Mouse (Mus musculus) olfactory bulb, adult 2 months (tissue): ENCODE results near the gene Gm49325. TPM values are rescaled to one million over a fixed set of nuclear protein-coding genes. Genes with fewer than 3 reads are reported as not detected.
A peak's percentile ranks its signal among the peaks of the same experiment; 100 is the strongest.

Source experiments
- H3K27ac ChIP-seq: fragments of 200-500 bp; 2 replicates; pipeline ENCODE4 v1.5.1; 2012; ENCODE audit warnings: low read depth, low read length; ENCODE audit not compliant: insufficient read depth
- H3K4me1 ChIP-seq: fragments of 200-500 bp; 2 replicates; pipeline ENCODE4 v1.6.1; 2012; ENCODE audit warnings: low read length; ENCODE audit not compliant: control insufficient read depth, insufficient read depth
- H3K4me3 ChIP-seq: fragments of 200-500 bp; 2 replicates; pipeline ENCODE4 v1.5.1; 2012; ENCODE audit warnings: mild to moderate bottlenecking, low read depth, low read length, moderate library complexity; ENCODE audit not compliant: insufficient read depth
- CTCF ChIP-seq: fragments of 200-500 bp; IDR thresholded peaks from 2 replicates; pipeline ENCODE4 v1.5.1; 2012; ENCODE audit warnings: low read depth, mild to moderate bottlenecking, low read length, moderate library complexity; ENCODE audit not compliant: insufficient read depth
- POLR2A ChIP-seq: fragments of 200-500 bp; IDR thresholded peaks from 2 replicates; pipeline ENCODE4 v1.6.1; 2012; ENCODE audit warnings: mild to moderate bottlenecking, low read depth, low read length, moderate library complexity; ENCODE audit not compliant: insufficient read depth
- WGBS: fragments of 180-500 bp; shearing (Covaris S2); methylation state at CpG from one replicate; pipeline ENCODE4 v1.1.7; 2018; 5-methylcytosine and 5-hydroxymethylcytosine counted together
- polyA plus RNA-seq: library from polyadenylated mRNA; stranded (reverse); fragments of >200 nt; gene quantifications from 2 replicates; pipeline ENCODE4 v1.2.4, GENCODE M21; 2012; ENCODE audit warnings: low replicate concordance; ENCODE audit not compliant: missing spikeins, insufficient read depth, insufficient read length

Gene Gm49325
- polyA plus RNA-seq, 1 experiment = not detected

DNA sequence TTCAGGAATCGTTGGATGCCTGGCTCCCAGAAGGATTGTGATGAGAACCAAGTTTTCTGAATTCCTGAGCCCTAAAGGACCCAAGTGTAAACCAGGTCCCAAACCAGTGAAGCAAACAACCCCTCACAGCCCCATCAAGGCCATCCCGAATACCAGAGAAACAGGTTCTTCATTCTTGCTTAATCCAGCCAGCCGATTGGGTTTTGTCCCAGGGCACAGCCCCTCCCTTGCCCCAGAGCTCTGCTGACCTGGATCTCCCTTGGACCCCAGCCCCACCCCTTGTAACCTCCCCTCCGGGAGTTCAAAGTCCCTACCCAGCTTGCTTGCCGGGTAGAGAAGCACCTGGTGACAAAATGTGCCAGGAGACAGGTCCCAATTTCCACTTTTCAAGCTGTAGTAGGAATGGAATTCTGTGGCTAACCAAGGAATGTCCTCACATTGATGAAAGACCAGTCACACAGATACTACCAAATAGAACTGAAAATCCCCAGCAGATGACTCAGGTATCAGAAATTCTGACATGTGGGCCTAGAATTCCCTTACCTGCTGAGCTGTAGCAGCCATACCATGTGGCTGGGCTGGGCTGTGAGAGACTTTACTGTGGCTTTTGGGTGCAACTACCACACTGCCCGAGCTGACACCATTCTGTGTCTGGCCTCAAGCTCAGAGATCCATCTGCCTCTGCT lies 35.9 kb upstream of the Gm49325 start:
- Histone ChIP-seq H3K4me1 (no peaks in the 10 kb centered on the region), H3K4me3 (no peak overlapping the region), H3K27ac (no peak overlapping the region)
- WGBS = 60% methylated on average over 6 of the region's 6 CpGs
- TF ChIP-seq CTCF = no peak
- no peak for TF ChIP-seq POLR2A

DNA sequence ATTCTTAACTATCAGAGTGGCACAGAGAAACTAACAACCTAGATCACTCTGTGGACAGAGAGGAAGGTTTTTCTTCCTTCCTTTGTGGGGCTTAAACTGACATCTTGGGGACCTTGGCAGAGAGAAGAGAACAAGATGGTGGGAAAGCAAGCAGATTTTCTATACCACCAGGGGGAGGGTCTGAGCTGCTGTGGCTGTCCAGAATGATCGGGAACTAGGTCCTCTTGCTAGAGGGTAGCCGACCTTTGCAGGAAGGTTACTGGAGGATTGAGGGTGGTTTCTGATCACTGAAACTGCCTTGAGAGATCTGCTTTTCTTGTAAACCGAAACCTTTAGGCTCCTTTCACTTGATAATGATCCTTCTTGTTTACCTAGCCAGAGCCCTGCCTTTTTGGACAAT lies 33.8 kb upstream of the Gm49325 start:
- 47% methylated on average over 3 of the region's 3 CpGs for WGBS

DNA sequence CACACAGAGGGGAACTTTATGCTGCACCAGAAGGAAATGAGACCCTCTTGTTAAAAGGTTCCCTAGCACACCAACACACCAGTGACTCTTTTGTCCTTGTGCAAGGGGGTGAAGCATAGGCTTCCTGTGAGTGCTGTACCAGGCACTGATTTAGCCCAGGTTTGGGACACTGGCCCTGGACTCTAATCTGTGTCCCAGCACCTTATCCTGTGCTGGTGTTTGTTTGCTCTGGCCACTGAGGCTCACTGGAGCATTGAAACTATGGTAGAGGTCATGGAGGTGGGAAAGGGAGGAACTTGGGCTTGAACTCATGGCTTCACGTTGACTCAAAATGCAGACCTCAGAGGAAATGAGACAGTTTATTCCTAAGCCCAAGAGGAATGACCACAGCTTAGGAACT lies 32.8 kb upstream of the Gm49325 start:
- H3K4me3 ChIP-seq = no peak overlapping the region
- 60% methylated on average over 1 of the region's 1 CpGs for WGBS
- no peak for TF ChIP-seq CTCF
- TF ChIP-seq POLR2A = no peak
- H3K27ac ChIP-seq = no peak overlapping the region
- H3K4me1 ChIP-seq = no peaks in the 10 kb centered on the region

More for the DNA sequence above, 33.8 kb upstream of the Gm49325 start:
- Histone ChIP-seq H3K4me1 (no peaks in the 10 kb centered on the region), H3K4me3 (no peak overlapping the region), H3K27ac (no peak overlapping the region)
- no peak for TF ChIP-seq CTCF
- TF ChIP-seq POLR2A = no peak

DNA sequence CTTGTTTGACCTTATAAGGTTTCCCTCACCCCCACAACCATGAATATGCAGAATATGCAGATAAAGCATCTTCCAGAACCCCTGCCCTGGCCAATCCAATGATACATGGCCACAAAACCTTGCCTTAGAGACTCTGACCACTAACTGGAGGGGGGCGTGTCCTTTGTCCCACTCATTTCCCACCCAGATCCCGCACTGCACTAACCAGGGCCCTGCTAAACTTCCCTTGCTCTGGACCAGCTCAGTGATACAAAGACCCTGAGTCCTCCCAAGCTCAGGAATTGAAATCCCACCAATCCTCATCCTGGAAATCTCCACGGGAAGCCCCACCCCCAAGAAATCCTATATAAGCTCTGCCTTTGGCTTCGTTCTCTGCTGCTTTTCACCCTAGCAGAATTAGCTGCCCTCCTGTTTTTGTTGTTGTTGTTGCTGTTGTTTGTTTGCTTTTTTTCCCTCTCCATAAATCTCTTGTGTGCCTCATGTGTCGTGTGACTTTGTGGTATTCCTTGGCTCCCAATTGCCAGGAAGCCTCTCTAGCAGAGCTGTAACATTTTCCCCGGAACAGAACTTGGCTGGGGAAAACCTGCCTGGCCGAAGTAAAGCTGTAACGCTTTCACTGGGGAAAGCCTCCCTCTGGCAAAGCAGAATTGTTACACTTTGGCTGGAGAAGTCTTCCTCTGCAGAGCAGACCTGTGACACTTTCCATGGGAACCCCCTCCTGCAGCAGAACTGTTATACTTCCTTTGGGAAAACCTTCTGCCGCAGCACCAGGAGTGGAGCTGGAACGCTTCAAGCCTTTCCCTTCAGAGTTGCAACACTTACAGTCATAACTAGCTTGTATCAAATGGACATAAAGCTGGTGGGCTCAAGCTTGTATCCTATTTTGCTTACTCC lies 25.7 kb upstream of the Gm49325 start:
- H3K27ac ChIP-seq = no peak overlapping the region
- WGBS = 60% methylated on average over 10 of the region's 10 CpGs
- H3K4me1 ChIP-seq = peaks cover 11% of the 10 kb centered on the region; the same call in 1 of the 2 replicates
- no peak overlapping the region for H3K4me3 ChIP-seq
- TF ChIP-seq CTCF (no peak), POLR2A (no peak)

DNA sequence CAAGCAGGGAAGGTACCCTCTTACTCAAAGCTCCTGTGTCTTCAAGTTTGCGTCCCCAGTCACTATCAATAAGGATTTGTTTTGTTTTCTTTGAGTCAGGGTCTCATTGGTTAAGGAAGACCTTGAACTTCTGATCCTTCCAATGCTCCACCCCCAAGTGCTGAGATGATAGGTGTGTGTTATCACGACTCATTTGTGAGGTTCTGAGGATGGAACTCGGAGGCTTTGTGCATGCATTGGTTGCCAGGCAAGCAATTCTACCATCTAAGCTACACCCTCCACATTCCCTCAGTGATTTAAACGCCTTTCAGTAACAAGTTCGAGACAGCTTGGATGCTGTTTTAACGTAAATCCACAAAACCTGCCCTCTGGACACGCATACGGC lies 25.0 kb upstream of the Gm49325 start:
- Histone ChIP-seq H3K4me3 (peak overlapping the region; percentile 53), H3K27ac (peak overlapping the region; percentile 86), H3K4me1 (peaks cover 13% of the 10 kb centered on the region; the same call in 1 of the 2 replicates)
- 8% methylated on average over 8 of the region's 8 CpGs for WGBS
- no peak for TF ChIP-seq POLR2A
- TF ChIP-seq CTCF = no peak

DNA sequence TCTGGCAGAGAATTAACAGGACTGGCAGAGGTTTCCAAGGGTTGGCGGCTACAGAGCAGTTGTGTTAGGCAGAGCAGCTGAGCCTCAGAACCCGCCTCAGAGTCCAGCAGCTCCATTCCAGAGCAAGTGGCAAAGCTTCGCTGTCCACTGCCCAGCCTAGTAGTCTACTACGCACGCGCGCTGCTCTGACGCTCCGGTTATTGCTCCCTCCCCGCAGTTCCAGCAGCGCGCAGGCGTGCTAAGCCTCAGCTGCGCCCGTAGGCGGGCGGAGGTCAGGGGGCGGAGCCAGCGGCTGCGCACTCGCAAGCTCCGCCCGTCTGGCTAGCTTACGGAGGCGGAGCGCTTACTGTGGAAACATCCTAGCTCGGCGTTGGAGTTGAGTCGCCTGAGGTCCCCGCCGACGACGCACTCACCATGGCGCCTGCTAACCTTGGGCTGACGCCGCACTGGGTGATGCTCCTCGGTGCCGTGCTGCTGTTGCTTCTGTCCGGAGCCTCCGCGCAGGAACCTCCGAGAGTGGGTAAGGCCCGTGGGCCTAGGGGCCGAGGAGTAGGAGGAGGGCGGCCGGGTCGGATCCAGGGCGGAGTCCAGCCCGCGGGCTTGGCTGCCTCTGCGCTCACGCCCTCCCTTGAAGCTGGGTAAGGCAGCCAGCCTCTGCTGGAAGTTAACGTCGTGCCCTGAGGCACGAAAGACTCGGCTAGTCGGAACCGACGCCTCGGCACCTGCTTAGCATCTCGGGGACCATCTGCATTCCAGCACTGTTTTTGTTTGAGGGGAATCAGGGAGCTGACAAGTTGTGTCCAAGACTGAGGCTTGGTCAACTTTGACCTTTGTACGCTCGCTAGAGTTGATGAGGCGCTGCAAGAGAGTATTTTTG lies 24.4 kb upstream of the Gm49325 start, which contains the start of gene Pttg1ip:
Gene Pttg1ip, plus strand, starts transcription at position 313 of the 877 bp plus-strand sequence.
- peak; percentile 99 for TF ChIP-seq POLR2A
- TF ChIP-seq CTCF = no peak

DNA sequence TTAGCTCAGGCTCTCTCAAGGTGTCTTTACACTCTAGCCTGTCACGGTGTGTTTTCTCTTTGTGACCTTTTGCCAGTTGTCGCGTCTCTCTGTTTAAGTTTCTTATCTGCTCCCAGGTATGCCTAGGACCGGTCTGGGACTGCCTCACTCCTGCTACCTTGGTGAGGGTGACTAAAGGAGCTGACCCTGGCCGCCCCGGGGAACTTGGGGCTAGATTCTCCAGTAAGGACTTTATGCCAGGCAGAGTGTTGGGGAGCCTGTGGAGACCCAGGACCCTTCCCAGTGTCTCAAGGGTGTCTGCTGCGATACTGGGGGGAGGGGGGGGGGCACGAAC lies 23.7 kb upstream of the Gm49325 start:
- Histone ChIP-seq H3K27ac (peak overlapping the region; percentile 91; the same call in 1 of the 2 replicates), H3K4me3 (peak overlapping the region; percentile 87), H3K4me1 (peaks cover 18% of the 10 kb centered on the region)
- TF ChIP-seq POLR2A (no peak), CTCF (no peak)
- 3% methylated on average over 8 of the region's 8 CpGs for WGBS

More for the DNA sequence above, 24.4 kb upstream of the Gm49325 start, which contains the start of gene Pttg1ip:
- Histone ChIP-seq H3K4me3 (peak within 1 kb of the TSS; percentile 87), H3K27ac (peak within 1 kb of the TSS; percentile 91), H3K4me1 (peaks cover 14% of the 10 kb centered on the region; the same call in 1 of the 2 replicates)
- WGBS = under 1% methylated on average over 64 of the region's 64 CpGs

DNA sequence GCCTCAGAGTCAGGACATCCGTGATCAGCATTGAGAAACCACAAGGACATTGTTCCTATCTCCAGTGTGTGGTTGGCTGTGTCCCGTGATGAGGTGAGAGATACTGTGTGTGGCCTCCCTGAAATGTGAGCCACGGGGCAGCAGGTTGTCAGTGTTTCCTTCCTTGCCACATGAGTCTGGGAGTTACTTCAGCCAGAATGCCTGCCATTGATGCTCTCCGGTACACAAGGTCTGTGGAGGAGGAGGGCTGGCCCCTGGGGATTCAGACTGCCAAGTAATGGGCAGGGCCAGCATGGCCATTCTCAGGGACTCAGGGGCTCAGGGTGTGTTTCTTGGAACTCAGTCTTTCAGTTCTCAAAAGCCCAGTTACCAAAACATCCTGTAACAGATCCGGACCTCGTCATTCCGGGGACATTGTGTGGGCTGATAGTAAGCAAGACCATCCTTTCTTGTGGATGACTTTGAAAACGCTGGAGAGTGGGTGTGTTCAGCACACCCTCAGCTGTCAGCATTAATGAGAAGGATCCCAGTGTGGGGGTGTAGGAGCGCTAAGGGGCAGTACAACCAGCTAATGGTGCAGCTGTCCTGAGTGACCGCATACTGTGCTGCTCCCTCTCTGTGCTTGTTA lies 22.1 kb upstream of the Gm49325 start:
- TF ChIP-seq POLR2A = no peak
- TF ChIP-seq CTCF = no peak
- WGBS = 17% methylated on average over 10 of the region's 10 CpGs
- Histone ChIP-seq H3K4me1 (peaks cover 30% of the 10 kb centered on the region), H3K4me3 (peak overlapping the region; percentile 27), H3K27ac (peak overlapping the region; percentile 0; the same call in 1 of the 2 replicates)
